9 mouse cellular contexts compared by ENCODE assay signal in the genomic region with DNA sequence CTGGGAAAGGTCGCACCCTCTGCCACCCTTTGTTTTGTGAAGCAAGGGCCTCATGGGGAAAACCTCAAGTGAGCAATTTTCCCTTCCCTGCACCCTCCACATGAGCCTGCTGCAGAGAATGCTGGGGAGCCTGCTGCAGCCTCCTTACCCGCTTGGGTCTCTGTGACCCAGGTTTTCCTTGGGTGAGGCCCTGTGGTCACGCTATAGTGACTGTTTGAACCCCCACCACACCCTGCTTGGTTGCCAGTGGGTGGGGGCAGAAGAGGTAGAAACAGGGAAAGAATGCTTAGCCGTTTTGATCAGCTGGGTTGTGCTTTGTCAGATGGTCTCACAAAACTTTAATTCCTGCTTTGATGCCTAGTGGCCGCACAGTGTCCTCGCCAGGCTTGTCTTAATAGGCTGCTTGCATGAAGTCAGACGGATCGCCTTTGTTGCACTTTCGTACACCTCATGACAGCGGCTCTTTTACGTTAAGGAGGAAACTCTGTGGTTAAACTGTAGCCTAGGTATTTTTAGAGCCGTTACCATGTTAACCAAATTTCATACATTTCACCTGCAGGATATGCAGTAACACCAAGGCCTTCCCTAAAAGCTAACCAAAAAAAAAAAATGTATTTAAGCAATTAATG.
A peak's percentile ranks its signal among the peaks of the same experiment; 100 is the strongest.
DNase-seq lines count a peak whose midpoint lies in the region; ATAC-seq lines count a peak whose summit lies in the region.
"Had no signal": no experiment of that assay in that cellular context is flagged by ENCODE, and none has a peak within 500 bp of the region (broad histone marks: within the 10 kb centered on the region; RNA-seq: fewer than 3 reads in every experiment).

No protein-coding gene starts in this region.

- ATAC-seq in liver, embryonic 12.5 days: no peak

- H3K4me2 ChIP-seq in liver, embryonic 12.5 days: peak overlapping the region; percentile 29
- H3K4me2 ChIP-seq: embryonic facial prominence, embryonic 12.5 days had no signal

- 0 out of 2 replicates have a peak overlapping the region, but pooled peaks have one; percentile 41 for H3K27ac ChIP-seq in liver, embryonic 12.5 days
- H3K27ac ChIP-seq: embryonic facial prominence, embryonic 12.5 days had no signal

- H3K9ac ChIP-seq in liver, embryonic 12.5 days: no peak overlapping the region
- H3K9ac ChIP-seq: embryonic facial prominence, embryonic 12.5 days had no signal

- no peaks in the 10 kb centered on the region for H3K36me3 ChIP-seq in liver, embryonic 12.5 days
- H3K36me3 ChIP-seq: embryonic facial prominence, embryonic 12.5 days had no signal

- H3K9me3 ChIP-seq in liver, embryonic 12.5 days (replicated peaks): no peaks in the 10 kb centered on the region
- H3K9me3 ChIP-seq: embryonic facial prominence, embryonic 12.5 days had no signal

- H3K4me3 ChIP-seq in liver, embryonic 12.5 days: no peak overlapping the region; the same call in 1 of the 2 replicates
- H3K4me3 ChIP-seq: embryonic facial prominence, embryonic 12.5 days had no signal

- WGBS in liver, embryonic 12.5 days (ENCODE audit: insufficient replicate concordance): 20% methylated on average over 12 of the region's 12 CpGs

- no peaks in the 10 kb centered on the region for H3K27me3 ChIP-seq in liver, embryonic 12.5 days (replicated peaks)
- H3K27me3 ChIP-seq: embryonic facial prominence, embryonic 12.5 days had no signal

- DNase-seq in adrenal gland, postnatal 14 days: peak; percentile 6
- no peak for DNase-seq in adrenal gland, postnatal 25 days
- DNase-seq in c-Kit-positive CD71-negative TER-119-negative erythroid progenitor cells, embryonic 14.5 days (ENCODE audit: low read depth): peak; percentile 43
- DNase-seq in spleen, adult 12 weeks (ENCODE audit: low spot score): peak; percentile 31
- DNase-seq in gastrocnemius, postnatal 14 days: no peak
- no peak for DNase-seq in left cerebral cortex, adult 8-10 months (ENCODE audit: low spot score in 2 of 2)
- DNase-seq in left cerebral cortex, adult 18-20 months (ENCODE audit: low spot score in 2 of 2): no peak

- H3K4me1 ChIP-seq in liver, embryonic 12.5 days: peaks cover 22% of the 10 kb centered on the region

- intact Hi-C loops in gastrocnemius, postnatal 14 days (cut with DNase I; ENCODE audit: low total_unique reads): no loop called here

Comparison
In these comparisons a context has a peak if more than half of its experiments do, and no peak if none do; other contexts are left out.
1. DNase-seq: peak in adrenal gland, postnatal 14 days (single experiment), c-Kit-positive CD71-negative TER-119-negative erythroid progenitor cells, embryonic 14.5 days (single experiment) and spleen, adult 12 weeks (single experiment); none in adrenal gland, postnatal 25 days (single experiment), gastrocnemius, postnatal 14 days (single experiment), left cerebral cortex, adult 8-10 months (0 of 2) and left cerebral cortex, adult 18-20 months (0 of 2).